Mouse (Mus musculus): ENCODE measurements at regions not wholly inside any gene's neighbourhood (a gene's known extent, or its start where the extent isn't known, plus 50 kb on each side); places are given as distances from the start of the nearest gene placed in this dataset.

DNA sequence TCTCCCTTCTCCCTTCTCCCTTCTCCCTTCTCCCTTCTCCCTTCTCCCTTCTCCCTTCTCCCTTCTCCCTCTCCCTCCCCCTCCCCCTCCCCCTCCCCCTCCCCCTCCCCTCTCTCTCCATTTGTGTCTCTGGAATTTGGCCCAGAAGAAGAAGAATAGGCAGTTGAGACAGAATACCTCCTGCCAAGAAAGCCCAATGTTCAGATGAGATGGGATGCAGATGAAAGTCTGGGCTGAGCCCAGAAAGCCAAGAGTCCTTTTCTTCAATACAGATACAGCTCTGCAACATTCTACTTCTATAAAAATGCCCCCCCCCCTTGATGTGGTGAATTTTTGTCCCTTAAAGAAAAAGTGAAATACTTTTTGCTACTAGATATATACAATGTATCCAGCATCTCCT is 489.2 kb downstream of the Kcnj2 start:
- no peaks in the 10 kb centered on the region for H3K36me3 ChIP-seq
- H3K4me1 ChIP-seq: no peaks in the 10 kb centered on the region
- no peaks in the 10 kb centered on the region for H3K9me3 ChIP-seq
- H3K9ac ChIP-seq: no peak overlapping the region
- no peak overlapping the region for H3K27ac ChIP-seq
- peaks cover 20% of the 10 kb centered on the region for H3K27me3 ChIP-seq
- ATAC-seq (ENCODE audit: low FRiP score, low read depth): no peak
- H3K4me3 ChIP-seq: no peak overlapping the region
- H3K4me2 ChIP-seq (replicated peaks): no peak overlapping the region

DNA sequence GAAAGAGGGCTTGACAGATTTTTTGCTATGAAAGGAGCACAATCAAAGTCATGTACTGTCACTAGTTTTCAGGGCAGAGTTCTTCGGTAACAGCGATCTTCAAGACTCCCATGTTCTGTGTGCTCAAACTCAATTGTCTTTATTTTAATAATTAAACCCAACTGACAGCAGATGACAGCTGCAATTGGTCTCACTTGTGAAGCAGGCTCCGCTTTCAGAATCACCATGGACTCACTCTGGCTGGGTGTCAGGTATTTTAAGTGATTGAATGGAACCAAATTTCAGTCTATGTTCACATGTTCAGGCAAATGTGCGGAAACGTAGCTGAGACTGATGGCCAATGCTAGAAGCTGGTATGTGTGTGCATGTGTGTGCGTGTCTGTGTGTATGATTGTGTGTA is 489.7 kb downstream of the Kcnj2 start:
- no peak overlapping the region for H3K4me3 ChIP-seq
- H3K4me2 ChIP-seq (replicated peaks): no peak overlapping the region
- no peak overlapping the region for H3K9ac ChIP-seq
- no peaks in the 10 kb centered on the region for H3K36me3 ChIP-seq
- peaks cover 23% of the 10 kb centered on the region for H3K27me3 ChIP-seq
- no peak overlapping the region for H3K27ac ChIP-seq
- WGBS: 82% methylated on average over 6 of the region's 6 CpGs
- H3K4me1 ChIP-seq: no peaks in the 10 kb centered on the region
- H3K9me3 ChIP-seq: no peaks in the 10 kb centered on the region
- no peak for ATAC-seq (ENCODE audit: low FRiP score, low read depth)

DNA sequence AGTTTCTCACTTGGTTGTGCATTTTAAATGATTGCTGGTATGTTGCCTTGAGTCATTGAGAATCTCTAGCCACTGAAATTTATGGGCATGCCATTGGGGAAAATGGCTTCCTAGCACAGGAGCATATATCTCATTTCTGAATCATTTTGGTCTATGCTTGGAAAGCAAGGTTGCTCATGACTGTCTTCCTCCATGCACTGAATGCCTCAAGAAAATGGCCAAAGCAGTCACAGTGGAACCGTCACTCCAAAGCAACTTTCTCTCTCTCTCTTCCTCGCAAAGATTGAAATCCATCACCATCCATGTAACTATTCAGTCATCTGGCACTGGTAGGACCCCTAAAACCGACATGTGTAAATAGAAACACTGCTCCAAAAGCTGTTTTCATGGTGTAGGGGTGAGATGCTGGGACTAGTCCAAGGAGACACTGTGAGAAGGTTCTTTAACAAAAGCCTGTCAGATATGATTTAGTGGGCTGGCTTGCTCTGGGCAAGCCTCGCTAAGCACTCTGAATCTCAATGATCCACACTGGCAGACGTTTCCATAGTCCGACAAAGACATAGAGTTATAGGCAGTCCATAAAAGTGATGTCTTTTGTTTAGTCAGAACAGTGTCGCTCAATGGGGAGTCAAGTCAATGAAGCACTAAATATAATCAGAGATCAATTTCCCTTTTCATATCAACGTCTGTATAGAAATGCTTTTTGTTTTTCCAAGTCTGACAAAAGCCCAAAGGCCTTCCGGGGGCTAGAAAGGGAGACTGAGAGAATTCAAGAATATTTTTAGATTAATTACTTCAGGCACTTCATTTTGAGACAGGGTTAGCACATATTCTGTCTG is 492.6 kb downstream of the Kcnj2 start:
- Histone ChIP-seq H3K27ac (no peak overlapping the region), H3K9me3 (no peaks in the 10 kb centered on the region), H3K4me3 (no peak overlapping the region), H3K4me1 (peaks cover 16% of the 10 kb centered on the region), H3K27me3 (peaks cover 37% of the 10 kb centered on the region), H3K9ac (no peak overlapping the region), H3K36me3 (no peaks in the 10 kb centered on the region), H3K4me2 (replicated peaks) (no peak overlapping the region)
- 72% methylated on average over 9 of the region's 9 CpGs for WGBS
- no peak for ATAC-seq (ENCODE audit: low FRiP score, low read depth)

DNA sequence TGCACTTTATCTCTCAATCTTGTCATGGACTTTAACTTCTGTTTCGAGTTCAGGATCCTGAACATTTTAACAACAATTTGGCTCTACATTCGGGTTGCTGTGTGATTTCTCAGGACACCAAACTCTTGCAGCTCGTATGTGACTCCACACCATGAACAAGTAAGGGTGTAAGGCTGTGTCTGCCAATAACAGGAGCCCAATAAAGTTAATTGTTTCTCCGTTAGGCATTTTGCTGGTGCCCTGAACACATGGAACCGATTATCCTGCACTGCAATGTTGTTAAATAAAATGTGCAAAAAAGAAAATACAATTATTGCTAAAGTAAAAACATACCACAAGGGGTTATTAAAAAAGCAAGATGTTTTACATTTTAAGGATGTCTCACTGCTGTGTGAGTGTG is 497.2 kb downstream of the Kcnj2 start:
- Histone ChIP-seq H3K4me1 (peaks cover 19% of the 10 kb centered on the region), H3K4me2 (replicated peaks) (peak overlapping the region; percentile 42), H3K27ac (no peak overlapping the region), H3K9ac (no peak overlapping the region), H3K27me3 (peaks cover 66% of the 10 kb centered on the region), H3K4me3 (no peak overlapping the region), H3K9me3 (no peaks in the 10 kb centered on the region), H3K36me3 (no peaks in the 10 kb centered on the region)
- WGBS: 14% methylated on average over 5 of the region's 5 CpGs
- ATAC-seq (ENCODE audit: low FRiP score, low read depth): peak; percentile 59; the same call in 1 of the 2 replicates

DNA sequence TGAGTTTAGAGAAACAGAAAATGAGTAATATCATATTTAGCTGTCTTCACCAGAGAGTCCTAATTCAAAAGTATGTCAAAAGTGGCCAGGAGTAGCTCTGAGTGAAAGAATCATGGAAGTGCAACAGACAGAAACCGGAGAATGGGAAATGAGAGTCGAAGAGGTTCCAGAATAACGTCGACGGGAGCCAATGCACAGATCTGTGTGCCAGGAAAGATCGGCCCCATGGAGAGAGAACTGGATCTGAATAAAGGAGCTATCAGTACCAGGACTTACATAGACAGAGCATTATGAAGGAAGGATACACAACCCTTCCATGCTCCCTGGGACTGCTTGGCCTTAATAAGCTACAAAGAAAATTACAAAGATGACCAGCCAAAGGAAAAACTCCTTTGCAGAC is 502.1 kb downstream of the Kcnj2 start:
- WGBS: 76% methylated on average over 6 of the region's 6 CpGs
- Histone ChIP-seq H3K27me3 (peaks cover 52% of the 10 kb centered on the region), H3K36me3 (no peaks in the 10 kb centered on the region; the same call in 1 of the 2 replicates), H3K9ac (no peak overlapping the region), H3K4me2 (replicated peaks) (no peak overlapping the region), H3K27ac (no peak overlapping the region), H3K4me1 (peaks cover 15% of the 10 kb centered on the region), H3K4me3 (no peak overlapping the region), H3K9me3 (peaks cover 3% of the 10 kb centered on the region)
- ATAC-seq (ENCODE audit: low FRiP score, low read depth): no peak

DNA sequence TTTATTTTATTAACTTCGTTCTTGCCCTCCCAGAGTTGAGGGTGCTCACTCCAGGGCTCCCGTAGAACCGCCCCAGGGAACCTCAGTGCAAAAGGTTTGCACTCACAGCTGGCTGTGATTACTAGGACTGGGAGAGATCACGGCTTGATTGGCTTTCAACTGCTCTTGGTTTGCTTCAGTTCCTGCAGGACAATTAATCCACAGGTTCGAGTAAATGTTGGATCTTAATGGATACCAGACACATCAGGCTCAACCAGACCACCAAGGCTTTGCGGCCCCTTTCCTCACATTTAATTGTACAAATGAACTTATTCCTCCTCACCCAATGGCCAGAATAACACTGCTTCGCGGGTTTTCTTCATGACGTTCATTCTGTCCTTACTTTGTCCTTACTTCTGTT is 502.9 kb downstream of the Kcnj2 start:
- no peak overlapping the region for H3K4me3 ChIP-seq
- 19% methylated on average over 9 of the region's 9 CpGs for whole genome bisulfite sequencing
- H3K36me3 ChIP-seq: no peaks in the 10 kb centered on the region; the same call in 1 of the 2 replicates
- peaks cover 7% of the 10 kb centered on the region for H3K4me1 ChIP-seq
- H3K9ac ChIP-seq: no peak overlapping the region
- ATAC-seq (ENCODE audit: low FRiP score, low read depth): no peak
- peaks cover 5% of the 10 kb centered on the region for H3K9me3 ChIP-seq
- peaks cover 52% of the 10 kb centered on the region for H3K27me3 ChIP-seq
- H3K4me2 ChIP-seq (replicated peaks): no peak overlapping the region
- H3K27ac ChIP-seq: no peak overlapping the region

DNA sequence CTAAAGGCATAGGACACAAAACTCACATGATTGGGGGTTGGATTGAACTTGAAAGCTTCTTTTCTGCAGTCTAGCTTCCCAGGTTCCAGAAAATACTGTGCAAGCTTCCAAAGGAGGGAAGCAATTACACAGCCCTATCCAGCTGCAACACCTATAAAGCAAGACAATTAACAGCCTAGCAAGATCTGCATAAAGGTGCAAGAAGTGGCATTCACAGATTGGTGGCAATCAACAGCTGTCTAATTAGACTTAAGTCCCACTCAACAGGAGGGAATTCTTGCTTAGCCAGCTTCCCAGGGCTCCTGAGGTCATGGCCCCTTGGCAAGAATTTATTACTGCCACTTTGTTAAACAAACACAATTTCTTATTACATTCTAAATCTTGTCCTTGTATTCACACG is 511.9 kb downstream of the Kcnj2 start:
- WGBS: 9% methylated on average over 1 of the region's 1 CpGs
- no peak overlapping the region for H3K4me2 ChIP-seq (replicated peaks)

DNA sequence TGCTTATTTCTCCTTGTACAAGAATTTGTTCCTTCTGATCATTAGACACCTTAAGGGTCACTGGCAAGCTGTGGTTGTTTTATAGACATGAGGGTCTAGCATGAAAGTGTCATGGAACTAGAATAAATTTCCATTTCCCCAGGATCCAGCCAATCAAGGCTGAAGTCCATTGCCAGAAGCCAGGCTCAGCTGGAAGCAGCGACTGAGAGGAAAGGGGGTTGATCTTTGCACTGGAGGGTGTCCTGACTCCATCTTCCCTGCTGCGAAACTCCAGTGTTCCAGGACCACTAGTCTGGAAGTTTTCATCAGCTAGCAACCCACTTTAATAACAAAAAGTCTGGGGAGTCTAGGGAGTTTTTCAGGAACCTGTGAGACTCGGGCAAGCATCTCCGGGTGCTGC is 517.0 kb downstream of the Kcnj2 start:
- Histone ChIP-seq H3K4me3 (no peak overlapping the region), H3K27ac (no peak overlapping the region), H3K27me3 (no peaks in the 10 kb centered on the region), H3K36me3 (no peaks in the 10 kb centered on the region), H3K9ac (no peak overlapping the region), H3K4me2 (replicated peaks) (peak overlapping the region; percentile 52), H3K9me3 (no peaks in the 10 kb centered on the region), H3K4me1 (peaks cover 11% of the 10 kb centered on the region)
- 52% methylated on average over 4 of the region's 4 CpGs for WGBS
- no peak for ATAC-seq (ENCODE audit: low FRiP score, low read depth)

More for the DNA sequence above, 511.9 kb downstream of the Kcnj2 start:
- Histone ChIP-seq H3K27me3 (no peaks in the 10 kb centered on the region), H3K36me3 (no peaks in the 10 kb centered on the region; the same call in 1 of the 2 replicates), H3K9me3 (peaks cover 4% of the 10 kb centered on the region), H3K9ac (no peak overlapping the region), H3K27ac (no peak overlapping the region), H3K4me3 (no peak overlapping the region), H3K4me1 (peaks cover 5% of the 10 kb centered on the region; the same call in 1 of the 2 replicates)
- no peak for ATAC-seq (ENCODE audit: low FRiP score, low read depth)

DNA sequence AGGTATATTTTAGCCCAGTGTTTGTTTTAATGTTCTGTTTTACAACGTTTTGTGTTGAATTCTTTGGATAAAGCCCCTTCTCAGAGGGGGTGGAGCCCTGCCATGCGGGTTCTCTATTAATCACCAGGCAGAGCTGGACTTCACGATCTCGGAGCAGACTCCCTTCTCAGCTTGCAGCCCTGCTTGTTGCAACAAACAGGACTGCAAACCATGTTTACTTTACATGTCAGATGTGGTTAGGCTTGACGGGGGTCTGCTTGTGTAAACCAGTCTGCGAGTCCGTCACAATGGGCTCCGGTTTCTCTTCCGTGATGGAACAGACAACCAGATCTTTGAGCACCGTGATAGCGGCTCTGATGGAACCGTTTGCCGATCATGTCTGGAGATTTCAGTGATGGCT is 517.6 kb downstream of the Kcnj2 start:
- H3K27ac ChIP-seq: no peak overlapping the region
- no peak overlapping the region for H3K9ac ChIP-seq
- 50% methylated on average over 13 of the region's 13 CpGs for WGBS
- H3K4me2 ChIP-seq (replicated peaks): peak overlapping the region; percentile 52
- H3K9me3 ChIP-seq: no peaks in the 10 kb centered on the region
- no peaks in the 10 kb centered on the region for H3K36me3 ChIP-seq
- H3K27me3 ChIP-seq: no peaks in the 10 kb centered on the region
- H3K4me1 ChIP-seq: peaks cover 8% of the 10 kb centered on the region; the same call in 1 of the 2 replicates
- ATAC-seq (ENCODE audit: low FRiP score, low read depth): no peak
- peak overlapping the region; percentile 5 for H3K4me3 ChIP-seq

DNA sequence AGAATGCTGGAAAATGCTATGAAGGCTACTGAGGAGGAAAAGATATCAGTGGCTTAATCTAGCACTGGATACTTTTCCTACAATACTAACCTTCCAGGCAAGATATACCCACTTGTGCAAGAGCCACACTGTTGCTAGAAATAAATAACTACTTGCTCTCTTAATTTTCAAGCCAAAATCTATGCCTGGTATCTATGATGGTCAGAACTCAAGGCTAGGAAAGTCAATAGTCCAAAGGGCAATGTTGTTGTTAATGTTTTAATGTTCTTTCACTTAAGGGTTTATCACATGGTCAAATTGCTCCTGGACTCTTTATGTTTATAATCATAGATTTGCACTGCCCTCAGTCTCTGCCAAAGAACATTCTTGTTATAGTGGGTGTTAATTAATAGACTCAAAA is 533.5 kb downstream of the Kcnj2 start:
- H3K4me1 ChIP-seq: no peaks in the 10 kb centered on the region
- H3K36me3 ChIP-seq: no peaks in the 10 kb centered on the region
- H3K4me3 ChIP-seq: no peak overlapping the region
- no peak overlapping the region for H3K9ac ChIP-seq
- no peaks in the 10 kb centered on the region for H3K27me3 ChIP-seq
- H3K27ac ChIP-seq: no peak overlapping the region
- ATAC-seq (ENCODE audit: low FRiP score, low read depth): no peak
- H3K4me2 ChIP-seq (replicated peaks): no peak overlapping the region
- no peaks in the 10 kb centered on the region for H3K9me3 ChIP-seq

DNA sequence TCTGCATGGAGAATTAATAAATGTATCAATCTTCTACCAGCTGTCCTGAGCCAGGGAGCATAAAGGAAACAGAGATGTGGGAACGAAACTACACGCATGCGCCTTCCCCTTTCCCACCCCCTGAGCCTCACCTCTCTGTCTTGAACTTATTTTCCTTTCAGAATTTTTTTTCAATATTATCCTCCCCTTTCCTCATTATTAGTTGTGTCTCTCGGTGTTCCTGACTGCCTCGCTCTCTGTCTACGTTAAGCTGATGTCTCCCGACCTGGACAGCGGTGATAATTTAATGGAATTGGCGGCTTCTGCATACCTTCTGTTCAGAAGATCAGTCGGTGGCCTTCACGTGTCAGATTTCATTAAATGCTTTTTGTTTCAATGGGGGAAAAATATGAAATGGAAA is 539.2 kb downstream of the Kcnj2 start:
- WGBS: 78% methylated on average over 11 of the region's 11 CpGs
- no peak for ATAC-seq (ENCODE audit: low FRiP score, low read depth)
- no peak overlapping the region for H3K4me3 ChIP-seq

DNA sequence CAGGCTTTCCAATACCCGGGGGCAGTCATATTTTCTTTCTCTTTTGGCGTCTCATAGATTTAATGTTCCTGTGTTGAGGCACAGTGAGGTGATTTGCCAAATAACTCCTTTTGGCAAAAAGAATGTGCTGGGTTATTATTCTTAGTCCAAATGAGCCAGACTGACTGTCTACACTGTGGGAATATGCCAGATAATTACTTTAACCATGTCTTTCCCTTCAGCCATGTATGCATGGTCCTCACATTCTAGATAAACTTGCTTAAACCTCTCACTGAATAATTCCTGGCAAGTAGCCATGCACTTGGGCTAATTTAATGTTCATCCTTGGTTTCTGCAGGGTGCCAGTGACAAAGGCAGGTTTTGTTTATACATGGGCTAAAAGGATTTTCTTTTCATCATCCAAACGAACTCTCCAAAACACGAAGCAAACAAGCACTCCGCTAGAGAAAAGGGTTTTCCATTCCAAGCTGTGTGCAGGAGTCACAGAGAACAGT is 544.6 kb downstream of the Kcnj2 start:
- H3K27me3 ChIP-seq: no peaks in the 10 kb centered on the region
- no peak overlapping the region for H3K9ac ChIP-seq
- WGBS: 64% methylated on average over 5 of the region's 5 CpGs
- no peak overlapping the region for H3K27ac ChIP-seq
- ATAC-seq (ENCODE audit: low FRiP score, low read depth): no peak
- no peaks in the 10 kb centered on the region for H3K9me3 ChIP-seq
- no peak overlapping the region for H3K4me3 ChIP-seq
- H3K36me3 ChIP-seq: no peaks in the 10 kb centered on the region
- no peaks in the 10 kb centered on the region for H3K4me1 ChIP-seq
- no peak overlapping the region for H3K4me2 ChIP-seq (replicated peaks)

More for the DNA sequence above, 539.2 kb downstream of the Kcnj2 start:
- H3K4me2 ChIP-seq (replicated peaks): no peak overlapping the region
- no peaks in the 10 kb centered on the region for H3K4me1 ChIP-seq
- no peaks in the 10 kb centered on the region for H3K9me3 ChIP-seq
- no peak overlapping the region for H3K9ac ChIP-seq
- no peak overlapping the region for H3K27ac ChIP-seq
- H3K36me3 ChIP-seq: no peaks in the 10 kb centered on the region
- H3K27me3 ChIP-seq: no peaks in the 10 kb centered on the region

DNA sequence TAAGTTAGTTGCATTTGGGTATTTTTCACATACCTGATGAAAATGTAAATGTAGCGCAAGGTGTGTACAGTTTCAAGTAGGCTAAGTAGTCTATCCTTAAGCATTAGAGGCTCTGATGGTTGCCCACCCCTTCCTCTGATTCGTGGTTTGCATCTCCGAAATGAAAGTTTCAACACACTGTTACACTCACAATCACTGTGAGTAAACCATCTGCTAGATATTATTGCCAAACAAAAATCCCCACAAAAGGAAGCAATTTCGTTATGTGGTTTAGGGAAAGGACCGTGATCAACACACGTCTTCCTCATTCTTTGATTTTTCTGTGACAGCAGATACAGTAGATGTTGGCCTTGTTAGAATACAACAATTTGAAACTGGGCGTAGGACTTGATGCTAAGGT is 577.6 kb downstream of the Kcnj2 start:
- Histone ChIP-seq H3K36me3 (no peaks in the 10 kb centered on the region), H3K27ac (no peak overlapping the region), H3K4me3 (no peak overlapping the region), H3K4me1 (no peaks in the 10 kb centered on the region), H3K9ac (no peak overlapping the region), H3K27me3 (no peaks in the 10 kb centered on the region), H3K9me3 (no peaks in the 10 kb centered on the region), H3K4me2 (replicated peaks) (no peak overlapping the region)
- WGBS: 82% methylated on average over 7 of the region's 7 CpGs
- ATAC-seq (ENCODE audit: low FRiP score, low read depth): no peak
